Mouse (Mus musculus) forebrain, embryonic 13.5 days (tissue): Measurements from ENCODE around the gene Cldn7. TPM values are rescaled to one million over a fixed set of nuclear protein-coding genes. Genes with fewer than 3 reads are reported as not detected.
"Not testable (repeated sequence)": the region's sequence is repeated elsewhere in the genome, so short reads cannot be mapped to it uniquely, and the experiment has no call there.

Source experiments
- ATAC-seq: fragments of 200-750 bp; cut with Nextera tagmentation; 2 replicates; pipeline ENCODE4 v1.8.0; 2017
- H3K27ac ChIP-seq: fragments of 300-500 bp; sonication (generic); 2 replicates; pipeline ENCODE4 v1.5.1; 2015; ENCODE audit warnings: inconsistent platforms, mild to moderate bottlenecking, moderate library complexity
- H3K27me3 ChIP-seq: fragments of 300-500 bp; sonication (generic); 2 replicates; pipeline ENCODE4 v1.6.1; 2015; ENCODE audit warnings: mild to moderate bottlenecking, inconsistent platforms
- H3K36me3 ChIP-seq: fragments of 300-500 bp; sonication (generic); 2 replicates; pipeline ENCODE4 v1.6.1; 2015; ENCODE audit warnings: mild to moderate bottlenecking, inconsistent platforms; ENCODE audit not compliant: poor library complexity, severe bottlenecking
- H3K4me1 ChIP-seq: fragments of 300-500 bp; sonication (generic); 2 replicates; pipeline ENCODE4 v1.6.1; 2015; ENCODE audit warnings: inconsistent platforms
- H3K4me2 ChIP-seq: fragments of 300-500 bp; sonication (generic); 2 replicates; pipeline ENCODE4 v1.6.1; 2015; ENCODE audit warnings: inconsistent platforms, mild to moderate bottlenecking, moderate library complexity
- H3K4me3 ChIP-seq: fragments of 300-500 bp; sonication (generic); 2 replicates; pipeline ENCODE4 v1.5.1; 2015; ENCODE audit warnings: mild to moderate bottlenecking, inconsistent platforms
- H3K9ac ChIP-seq: fragments of 300-500 bp; sonication (generic); 2 replicates; pipeline ENCODE4 v1.6.1; 2015; ENCODE audit warnings: mild to moderate bottlenecking, inconsistent platforms
- H3K9me3 ChIP-seq: fragments of 300-500 bp; sonication (generic); replicated peaks from 2 replicates; pipeline ENCODE4 v1.6.1; 2016; ENCODE audit warnings: inconsistent platforms
- WGBS: fragments of 180-500 bp; shearing (Covaris S2); methylation state at CpG from one replicate; pipeline ENCODE4 v1.1.7; 2015; 5-methylcytosine and 5-hydroxymethylcytosine counted together
- microRNA counts: library from miRNA; unstranded; fragments of <30 nt; microRNA quantifications from one replicate; lab custom pipeline; 2016
- microRNA-seq: library from miRNA; unstranded; fragments of <30 nt; microRNA quantifications from one replicate; pipeline ENCODE4, GENCODE M21; 2016
- polyA plus RNA-seq: library from polyadenylated mRNA; unstranded; fragments of >200 nt; fragmentation: Nextera tagmentation; extraction: Ambion mirVana; gene quantifications from 2 replicates; pipeline ENCODE4 v1.2.1, GENCODE M21; 2015

Gene Cldn7
- polyA plus RNA-seq, 1 experiment from 2014 or later: 1.4 TPM

- no peak for ATAC-seq
- 0 out of 2 replicates have a peak overlapping the region, but pooled peaks have one; percentile 59 for H3K27ac ChIP-seq
- H3K4me3 ChIP-seq: peak overlapping the region; percentile 59; the same call in 1 of the 2 replicates
- no peaks in the 10 kb centered on the region for H3K9me3 ChIP-seq
- peak overlapping the region; percentile 85 for H3K4me2 ChIP-seq
- 0 out of 2 replicates have a peak overlapping the region, but pooled peaks have one; percentile 16 for H3K9ac ChIP-seq
- peaks cover 50% of the 10 kb centered on the region for H3K36me3 ChIP-seq
- no peaks in the 10 kb centered on the region for H3K27me3 ChIP-seq
- H3K4me1 ChIP-seq: peaks cover 33% of the 10 kb centered on the region
- 55% methylated on average over 5 of the region's 5 CpGs for WGBS
These were observed 49.5 kb downstream of the Cldn7 start for GRCm38 (mm10) chr11:70014051-70014450.

GRCm38 (mm10) chr11:70014880-70015558 lies 50.4 kb downstream of the Cldn7 start, which contains the start of gene Acadvl:
Gene Acadvl (minus strand): TSS chr11:70015411.
- under 1% methylated on average over 35 of the region's 35 CpGs for WGBS
- Histone ChIP-seq H3K9me3 (no peaks in the 10 kb centered on the region), H3K4me2 (peak within 1 kb of the TSS; percentile 85), H3K4me1 (peaks cover 42% of the 10 kb centered on the region), H3K27ac (peak within 1 kb of the TSS; percentile 59), H3K27me3 (no peaks in the 10 kb centered on the region), H3K9ac (peak within 1 kb of the TSS; percentile 83), H3K36me3 (peaks cover 41% of the 10 kb centered on the region), H3K4me3 (peak within 1 kb of the TSS; percentile 59)
- ATAC-seq: peak; percentile 84

- WGBS: 65% methylated on average over 6 of the region's 6 CpGs
- peak overlapping the region; percentile 85 for H3K4me2 ChIP-seq
- no peaks in the 10 kb centered on the region for H3K9me3 ChIP-seq
- H3K27ac ChIP-seq: no peak overlapping the region
- H3K9ac ChIP-seq: peak overlapping the region; percentile 83; the same call in 1 of the 2 replicates
- H3K4me3 ChIP-seq: peak overlapping the region; percentile 59; the same call in 1 of the 2 replicates
- no peaks in the 10 kb centered on the region for H3K27me3 ChIP-seq
- peaks cover 49% of the 10 kb centered on the region for H3K4me1 ChIP-seq
- no peak for ATAC-seq
- H3K36me3 ChIP-seq: peaks cover 34% of the 10 kb centered on the region
These were observed 51.1 kb downstream of the Cldn7 start for GRCm38 (mm10) chr11:70015677-70016076.

GRCm38 (mm10) chr11:70016177-70016576 lies 51.6 kb downstream of the Cldn7 start:
- not testable (repeated sequence) for ATAC-seq

GRCm38 (mm10) chr11:70016669-70017068 lies 52.1 kb downstream of the Cldn7 start, which contains the start of gene Dlg4:
Gene Dlg4 (plus strand): TSS chr11:70016942.
- H3K4me2 ChIP-seq: peak within 1 kb of the TSS; percentile 92
- peaks cover 51% of the 10 kb centered on the region for H3K4me1 ChIP-seq
- peaks cover 24% of the 10 kb centered on the region for H3K36me3 ChIP-seq
- ATAC-seq: no peak
- WGBS: 78% methylated on average over 3 of the region's 3 CpGs
- H3K27me3 ChIP-seq: no peaks in the 10 kb centered on the region
- peak within 1 kb of the TSS; percentile 92 for H3K9ac ChIP-seq
- H3K27ac ChIP-seq: peak within 1 kb of the TSS; percentile 96
- peak within 1 kb of the TSS; percentile 71 for H3K4me3 ChIP-seq
- no peaks in the 10 kb centered on the region for H3K9me3 ChIP-seq

More at GRCm38 (mm10) chr11:70016177-70016576, 51.6 kb downstream of the Cldn7 start:
- H3K27me3 ChIP-seq, H3K9me3 ChIP-seq, H3K4me3 ChIP-seq, H3K4me2 ChIP-seq, H3K9ac ChIP-seq, H3K27ac ChIP-seq: not testable (repeated sequence)
- H3K4me1 ChIP-seq: peaks cover 51% of the 10 kb centered on the region
- H3K36me3 ChIP-seq: peaks cover 29% of the 10 kb centered on the region
- 86% methylated on average over 2 of the region's 2 CpGs for WGBS

- Histone ChIP-seq H3K4me3 (peak overlapping the region; percentile 71), H3K4me2 (peak overlapping the region; percentile 92), H3K27ac (peak overlapping the region; percentile 96), H3K9ac (peak overlapping the region; percentile 92), H3K27me3 (no peaks in the 10 kb centered on the region), H3K4me1 (peaks cover 56% of the 10 kb centered on the region), H3K9me3 (no peaks in the 10 kb centered on the region), H3K36me3 (peaks cover 18% of the 10 kb centered on the region)
- no peak for ATAC-seq
- 29% methylated on average over 7 of the region's 7 CpGs for WGBS
These were observed 52.7 kb downstream of the Cldn7 start for GRCm38 (mm10) chr11:70017199-70017767.

MicroRNAs encoded within 50 kb of the gene (microRNA counts, 519-probe panel; counts per million panel counts)
- 177 counts per million, percentile 53 among the panel's probes with 10 or more counts for microRNA mmu-miR-324-3p (lab: Ali Mortazavi, UCI)
- 3,995 counts per million, percentile 78 among the panel's probes with 10 or more counts for microRNA mmu-miR-324-5p (lab: Ali Mortazavi, UCI)

Small RNA genes within 50 kb of the gene (microRNA-seq; reads per million reads assigned to microRNA genes)
- gene Gm44349 (not detected), gene Mir324 (4,085 reads per million, percentile 88 among the genes with 10 or more reads in this experiment)

Other genes starting within 250 kb of the Cldn7 start
- gene Polr2a, start 206.1 kb upstream of the Cldn7 start, polyA plus RNA-seq: 23.2 and 24.1 TPM in 2 replicates
- gene Slc35g3, start 202.8 kb upstream of the Cldn7 start, polyA plus RNA-seq: 0.26 and 0.58 TPM in 2 replicates
- gene Zbtb4, start 198.9 kb upstream of the Cldn7 start, polyA plus RNA-seq: 1.6 and 1.8 TPM in 2 replicates
- 1.5 TPM in 2 replicates for gene Chrnb1, start 168.8 kb upstream of the Cldn7 start, polyA plus RNA-seq
- 3.3 and 3.8 TPM in 2 replicates for gene Fgf11, start 162.9 kb upstream of the Cldn7 start, polyA plus RNA-seq
- gene Tmem102, start 159.2 kb upstream of the Cldn7 start, polyA plus RNA-seq: 0.39 and 1.00 TPM in 2 replicates
- not detected in 2 replicates for gene Gm39566, start 149.5 kb upstream of the Cldn7 start, polyA plus RNA-seq
- gene Spem2, start 146.3 kb upstream of the Cldn7 start, polyA plus RNA-seq: not detected in 2 replicates
- gene Spem1, start 142.6 kb upstream of the Cldn7 start, polyA plus RNA-seq: 0.37 and 0.52 TPM in 2 replicates
- 16.6 and 17.0 TPM in 2 replicates for gene Nlgn2, start 127.0 kb upstream of the Cldn7 start, polyA plus RNA-seq
- 340 and 360 TPM in 2 replicates for gene Tmem256, start 126.3 kb upstream of the Cldn7 start, polyA plus RNA-seq
- 44.1 and 45.4 TPM in 2 replicates for gene Plscr3, start 118.4 kb upstream of the Cldn7 start, polyA plus RNA-seq
- gene Tnk1, start 106.0 kb upstream of the Cldn7 start, polyA plus RNA-seq: 0.09 and 0.20 TPM in 2 replicates
- gene Tmem95, start 86.8 kb upstream of the Cldn7 start, polyA plus RNA-seq: not detected in 2 replicates
- 1.3 and 1.4 TPM in 2 replicates for gene Kctd11, start 83.4 kb upstream of the Cldn7 start, polyA plus RNA-seq
- 0.28 and 0.34 TPM in 2 replicates for gene Acap1, start 69.2 kb upstream of the Cldn7 start, polyA plus RNA-seq
- 19.1 and 20.3 TPM in 2 replicates for gene 2810408A11Rik, start 63.8 kb upstream of the Cldn7 start, polyA plus RNA-seq
- 15.5 and 20.2 TPM in 2 replicates for gene Neurl4, start 63.7 kb upstream of the Cldn7 start, polyA plus RNA-seq
- 90.1 and 93.2 TPM in 2 replicates for gene Gps2, start 50.9 kb upstream of the Cldn7 start, polyA plus RNA-seq
- 1,467 and 1,510 TPM in 2 replicates for gene Eif5a, start 42.8 kb upstream of the Cldn7 start, polyA plus RNA-seq
- 4.5 and 6.0 TPM in 2 replicates for gene Ybx2, start 29.0 kb upstream of the Cldn7 start, polyA plus RNA-seq
- 9.3 and 12.6 TPM in 2 replicates for gene Slc2a4, start 16.6 kb upstream of the Cldn7 start, polyA plus RNA-seq
- 21.1 and 24.3 TPM in 2 replicates for gene Ctdnep1, start 16.4 kb downstream of the Cldn7 start, polyA plus RNA-seq
- 157 and 164 TPM in 2 replicates for gene Elp5, start 17.7 kb downstream of the Cldn7 start, polyA plus RNA-seq
- gene Gabarap, start 26.4 kb downstream of the Cldn7 start, polyA plus RNA-seq: 598 and 670 TPM in 2 replicates
- gene Phf23, start 31.0 kb downstream of the Cldn7 start, polyA plus RNA-seq: 78.5 and 79.9 TPM in 2 replicates
- 31.8 and 35.4 TPM in 2 replicates for gene Dvl2, start 35.8 kb downstream of the Cldn7 start, polyA plus RNA-seq
- 48.7 and 51.3 TPM in 2 replicates for gene Acadvl, start 50.6 kb downstream of the Cldn7 start, polyA plus RNA-seq
- 26.2 and 31.1 TPM in 2 replicates for gene Dlg4, start 52.2 kb downstream of the Cldn7 start, polyA plus RNA-seq
- 0.37 and 0.59 TPM in 2 replicates for gene Asgr1, start 89.3 kb downstream of the Cldn7 start, polyA plus RNA-seq
- gene Asgr2, start 127.9 kb downstream of the Cldn7 start, polyA plus RNA-seq: not detected in 2 replicates
- gene Mgl2, start 165.6 kb downstream of the Cldn7 start, polyA plus RNA-seq: 0.32 TPM in 1 of 2 replicates, not detected in the other
- gene Clec10a, start 191.4 kb downstream of the Cldn7 start, polyA plus RNA-seq: 0.53 TPM in 1 of 2 replicates, not detected in the other
- gene Slc16a11, start 248.0 kb downstream of the Cldn7 start, polyA plus RNA-seq: 1.8 and 2.2 TPM in 2 replicates